Mouse (Mus musculus) intestine, embryonic 14.5 days (tissue): ENCODE measurements around the gene Cox4i1. TPM values are rescaled to one million over a fixed set of nuclear protein-coding genes. Genes with fewer than 3 reads are reported as not detected.

Experiments used
- ATAC-seq: fragments of 200-750 bp; cut with Nextera tagmentation; replicated peaks from 2 replicates; pipeline ENCODE4 v1.8.0; 2017; ENCODE audit warnings: low read depth, moderate number of reproducible peaks, moderate TSS enrichment, moderate library complexity; ENCODE audit not compliant: low FRiP score, low TSS enrichment
- DNase-seq: peaks from one replicate; pipeline ENCODE4 v3.0.0-alpha.2; 2018; ENCODE audit warnings: low spot score
- H3K27ac ChIP-seq: fragments of 300-500 bp; sonication (generic); 2 replicates; pipeline ENCODE4 v1.5.1; 2014; ENCODE audit warnings: low read depth, mild to moderate bottlenecking, control low read depth
- H3K27me3 ChIP-seq: fragments of 300-500 bp; sonication (generic); replicated peaks from 2 replicates; pipeline ENCODE4 v1.6.1; 2014; ENCODE audit warnings: low read length, control low read depth; ENCODE audit not compliant: control insufficient read depth, insufficient read depth
- H3K36me3 ChIP-seq: fragments of 300-500 bp; sonication (generic); 2 replicates; pipeline ENCODE4 v1.6.1; 2014; ENCODE audit warnings: low read length, control low read depth; ENCODE audit not compliant: control insufficient read depth, insufficient read depth
- H3K4me1 ChIP-seq: fragments of 300-500 bp; sonication (generic); replicated peaks from 2 replicates; pipeline ENCODE4 v1.6.1; 2014; ENCODE audit warnings: low read length, control low read depth, mixed read lengths; ENCODE audit not compliant: control insufficient read depth, insufficient read depth
- H3K4me2 ChIP-seq: fragments of 300-500 bp; sonication (generic); 2 replicates; pipeline ENCODE4 v1.6.1; 2014; ENCODE audit warnings: low read length
- H3K4me3 ChIP-seq: fragments of 300-500 bp; sonication (generic); 2 replicates; pipeline ENCODE4 v1.5.1; 2014; ENCODE audit warnings: low read depth, low read length, control low read depth, mixed read lengths
- H3K9ac ChIP-seq: fragments of 300-500 bp; sonication (generic); 2 replicates; pipeline ENCODE4 v1.6.1; 2014; ENCODE audit warnings: mild to moderate bottlenecking, low read length
- H3K9me3 ChIP-seq: fragments of 300-500 bp; sonication (generic); 2 replicates; pipeline ENCODE4 v1.6.1; 2016; ENCODE audit warnings: low read length, control low read depth; ENCODE audit not compliant: control insufficient read depth
- WGBS: fragments of 180-500 bp; shearing (Covaris S2); extraction: QIAGEN DNeasy Blood & Tissue Kit; methylation state at CpG from one replicate; pipeline ENCODE4 v1.1.7; 2014; 5-methylcytosine and 5-hydroxymethylcytosine counted together
- polyA plus RNA-seq: library from polyadenylated mRNA; unstranded; fragments of >200 nt; fragmentation: Nextera tagmentation; extraction: Ambion mirVana; gene quantifications from 2 replicates; pipeline ENCODE4 v1.2.1, GENCODE M21; 2014

The Cox4i1 gene
- polyA plus RNA-seq: 1,269 and 1,281 TPM in 2 replicates

GRCm38 (mm10) chr8:120667561-120668373 lies at the start of gene Cox4i1, which contains the start of gene Gm27021:
Gene Cox4i1 (plus strand): TSS chr8:120668222.
Gene Gm27021 (minus strand): TSS chr8:120668079.
- under 1% methylated on average over 82 of the region's 105 CpGs for WGBS
- peaks cover 24% of the 10 kb centered on the region for H3K4me1 ChIP-seq
- H3K36me3 ChIP-seq: peaks cover 35% of the 10 kb centered on the region
- H3K4me3 ChIP-seq: peak within 1 kb of the TSS; percentile 99
- no peaks in the 10 kb centered on the region for H3K27me3 ChIP-seq
- ATAC-seq: peak; percentile 95
- DNase-seq: peak; percentile 95
- H3K27ac ChIP-seq: peak within 1 kb of the TSS; percentile 84
- H3K9me3 ChIP-seq: no peaks in the 10 kb centered on the region
- peak within 1 kb of the TSS; percentile 96 for H3K9ac ChIP-seq
- H3K4me2 ChIP-seq: peak within 1 kb of the TSS; percentile 89

DNA sequence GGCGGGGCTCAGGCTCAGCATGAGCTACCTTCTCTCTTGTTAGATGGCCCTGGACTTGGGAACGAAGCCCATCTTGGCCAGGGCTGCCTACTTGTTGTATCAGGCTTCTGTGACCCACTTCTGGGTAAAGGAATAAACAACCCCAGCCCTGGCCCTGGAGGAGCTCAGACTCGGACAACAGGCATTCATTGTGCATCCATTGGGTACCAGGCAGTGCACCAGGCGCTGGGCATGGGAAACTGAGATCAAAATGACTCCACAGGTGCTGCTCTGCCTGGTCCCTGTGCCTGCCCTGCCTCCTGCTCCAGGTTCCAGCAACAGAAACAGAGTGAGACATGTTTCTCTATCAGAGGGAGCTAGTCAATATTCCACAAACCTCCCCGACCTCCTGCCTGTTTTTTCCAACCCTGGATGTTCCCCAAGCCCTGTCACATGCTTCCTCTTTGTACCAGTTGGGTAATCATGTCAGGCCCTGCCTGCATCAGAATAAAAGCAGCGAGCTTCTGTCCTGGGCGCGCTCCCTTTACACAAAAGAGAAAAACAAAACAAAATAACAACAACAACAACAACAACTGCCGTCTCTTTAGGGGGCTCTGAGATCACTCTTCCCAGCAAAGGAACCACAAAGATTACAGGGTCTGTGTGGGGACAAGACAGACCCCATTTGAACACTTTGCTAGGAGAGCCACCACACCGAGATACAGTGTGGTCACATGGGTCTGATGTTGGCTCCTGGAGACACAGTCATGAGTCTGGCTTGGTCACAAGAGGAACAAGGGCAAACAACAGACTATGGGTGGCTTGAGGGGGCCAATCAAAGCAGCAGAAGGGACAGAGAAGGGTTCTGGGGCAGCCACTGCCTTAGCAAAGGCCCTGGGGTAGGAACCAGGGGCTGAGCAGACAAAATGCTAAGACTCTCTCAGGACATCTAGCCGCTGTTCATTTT lies 48.5 kb upstream of the Cox4i1 start:
- H3K27ac ChIP-seq: no peak overlapping the region
- H3K9ac ChIP-seq: no peak overlapping the region
- ATAC-seq: no peak
- 69% methylated on average over 11 of the region's 11 CpGs for WGBS
- no peaks in the 10 kb centered on the region for H3K27me3 ChIP-seq
- no peak overlapping the region for H3K4me3 ChIP-seq
- no peaks in the 10 kb centered on the region; the same call in 1 of the 2 replicates for H3K4me1 ChIP-seq
- no peaks in the 10 kb centered on the region for H3K9me3 ChIP-seq
- no peak overlapping the region for H3K4me2 ChIP-seq
- no peak for DNase-seq
- H3K36me3 ChIP-seq: no peaks in the 10 kb centered on the region

GRCm38 (mm10) chr8:120620441-120620840 lies 47.6 kb upstream of the Cox4i1 start:
- no peak overlapping the region for H3K27ac ChIP-seq
- H3K4me1 ChIP-seq: no peaks in the 10 kb centered on the region; the same call in 1 of the 2 replicates
- no peak overlapping the region for H3K9ac ChIP-seq
- no peak overlapping the region for H3K4me2 ChIP-seq
- DNase-seq (no peak), ATAC-seq (no peak)
- H3K36me3 ChIP-seq: no peaks in the 10 kb centered on the region
- WGBS: 38% methylated on average over 7 of the region's 7 CpGs
- no peaks in the 10 kb centered on the region for H3K9me3 ChIP-seq
- H3K4me3 ChIP-seq: no peak overlapping the region
- no peaks in the 10 kb centered on the region for H3K27me3 ChIP-seq

GRCm38 (mm10) chr8:120622161-120622560 lies 45.9 kb upstream of the Cox4i1 start:
- WGBS: 67% methylated on average over 14 of the region's 14 CpGs
- no peaks in the 10 kb centered on the region for H3K27me3 ChIP-seq
- H3K27ac ChIP-seq: no peak overlapping the region
- no peak overlapping the region for H3K4me3 ChIP-seq
- DNase-seq (no peak), ATAC-seq (no peak)
- H3K9ac ChIP-seq: no peak overlapping the region
- H3K36me3 ChIP-seq: no peaks in the 10 kb centered on the region
- H3K4me1 ChIP-seq: no peaks in the 10 kb centered on the region; the same call in 1 of the 2 replicates
- H3K9me3 ChIP-seq: no peaks in the 10 kb centered on the region
- H3K4me2 ChIP-seq: no peak overlapping the region

DNA sequence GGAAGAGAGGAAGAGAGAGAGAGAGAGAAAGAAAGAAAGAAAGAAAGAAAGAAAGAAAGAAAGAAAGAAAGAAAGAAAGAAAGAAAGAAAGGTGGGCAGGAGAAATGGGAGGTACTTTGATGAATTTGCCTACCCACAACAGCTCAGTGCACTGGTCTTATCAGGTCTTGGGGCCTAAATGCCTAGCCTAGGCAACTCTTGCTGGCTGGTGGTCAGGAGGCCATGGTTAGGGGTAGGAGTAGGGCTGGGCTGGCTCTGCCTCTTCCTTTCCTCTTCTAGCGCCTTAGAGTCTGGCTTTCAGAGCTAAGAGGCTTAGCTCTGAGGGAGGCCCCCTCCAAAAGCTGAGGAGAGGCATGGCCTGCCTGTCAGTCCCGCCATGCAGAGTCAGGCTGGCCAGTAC lies 44.4 kb upstream of the Cox4i1 start:
- no peak for ATAC-seq
- 38% methylated on average over 2 of the region's 2 CpGs for WGBS
- no peak for DNase-seq
- Histone ChIP-seq H3K36me3 (no peaks in the 10 kb centered on the region), H3K9me3 (no peaks in the 10 kb centered on the region), H3K4me3 (no peak overlapping the region), H3K4me2 (no peak overlapping the region), H3K4me1 (no peaks in the 10 kb centered on the region), H3K27ac (no peak overlapping the region), H3K9ac (no peak overlapping the region), H3K27me3 (no peaks in the 10 kb centered on the region)

GRCm38 (mm10) chr8:120626461-120626860 lies 41.6 kb upstream of the Cox4i1 start:
- no peak overlapping the region for H3K27ac ChIP-seq
- no peak for ATAC-seq
- no peak overlapping the region for H3K9ac ChIP-seq
- no peaks in the 10 kb centered on the region for H3K36me3 ChIP-seq
- H3K4me3 ChIP-seq: no peak overlapping the region
- no peak for DNase-seq
- no peaks in the 10 kb centered on the region for H3K4me1 ChIP-seq
- 63% methylated on average over 11 of the region's 11 CpGs for WGBS
- H3K4me2 ChIP-seq: no peak overlapping the region
- no peaks in the 10 kb centered on the region for H3K9me3 ChIP-seq
- no peaks in the 10 kb centered on the region for H3K27me3 ChIP-seq

DNA sequence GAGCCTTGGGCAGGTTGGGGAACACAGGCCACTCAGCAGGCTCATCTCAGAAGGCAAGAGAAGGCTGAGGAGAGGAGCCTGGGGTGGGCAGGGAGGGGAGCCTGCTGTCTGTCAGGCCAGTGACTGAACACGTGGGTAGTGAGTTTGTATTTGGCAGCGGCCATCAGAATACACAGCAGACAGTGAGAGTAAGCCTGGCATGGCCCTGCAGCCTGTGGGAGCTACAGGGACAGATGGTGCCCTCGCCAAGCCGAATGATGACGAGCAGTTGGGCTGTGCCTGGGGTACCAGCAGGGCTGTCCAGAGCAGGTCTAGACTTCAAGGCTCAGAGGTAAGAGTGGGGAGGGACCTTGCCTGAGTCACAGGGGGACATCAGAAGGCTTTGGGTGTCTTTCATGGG lies 40.7 kb upstream of the Cox4i1 start:
- Histone ChIP-seq H3K4me1 (no peaks in the 10 kb centered on the region), H3K4me3 (no peak overlapping the region), H3K27ac (no peak overlapping the region), H3K9me3 (no peaks in the 10 kb centered on the region), H3K36me3 (no peaks in the 10 kb centered on the region), H3K4me2 (no peak overlapping the region), H3K9ac (no peak overlapping the region), H3K27me3 (no peaks in the 10 kb centered on the region)
- ATAC-seq: no peak
- no peak for DNase-seq
- 79% methylated on average over 5 of the region's 5 CpGs for WGBS

DNA sequence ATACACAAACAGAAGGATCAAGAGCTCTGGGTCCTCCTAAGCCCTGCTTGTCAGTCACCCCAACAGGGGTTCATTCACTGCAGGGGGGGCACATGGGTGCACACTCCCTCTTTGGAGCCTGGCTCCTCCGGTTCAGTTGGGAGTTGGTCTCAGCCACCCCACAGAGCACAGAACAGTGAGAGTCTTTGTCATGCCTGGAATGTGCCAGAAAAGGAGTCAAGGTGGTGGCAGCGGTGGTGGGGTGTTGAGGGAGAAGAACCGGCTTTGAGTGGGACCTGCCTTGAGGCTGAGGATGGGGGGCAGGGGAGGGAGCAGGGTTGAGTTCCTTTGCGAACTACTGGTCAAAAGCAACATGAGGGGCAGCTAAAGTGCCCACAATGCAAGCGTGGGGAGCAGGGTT lies 38.0 kb upstream of the Cox4i1 start:
- Histone ChIP-seq H3K9me3 (no peaks in the 10 kb centered on the region), H3K36me3 (no peaks in the 10 kb centered on the region), H3K4me1 (peaks cover 6% of the 10 kb centered on the region; the same call in 1 of the 2 replicates), H3K27me3 (peaks cover 10% of the 10 kb centered on the region), H3K9ac (no peak overlapping the region), H3K4me2 (no peak overlapping the region), H3K4me3 (no peak overlapping the region), H3K27ac (no peak overlapping the region)
- WGBS: 60% methylated on average over 5 of the region's 5 CpGs
- ATAC-seq: no peak
- DNase-seq: no peak
